Mouse (Mus musculus) gastrocnemius, postnatal 14 days (tissue): ENCODE data around the gene Bcl10. TPM values are rescaled to one million over a fixed set of nuclear protein-coding genes. Genes with fewer than 3 reads are reported as not detected.

Source experiments
- DNase-seq: peaks from one replicate; pipeline ENCODE4 v3.0.0; 2021; ENCODE audit warnings: mixed read lengths
- intact Hi-C: fragments of 180-260 bp; cut with DNase I; formaldehyde crosslinking; loops from one replicate; pipeline ENCODE4 v1.15.1; 2025; ENCODE audit warnings: low total_unique reads
- total RNA-seq, 2 experiments: library from RNA; stranded (reverse); gene quantifications; 2 replicates each; pipeline ENCODE4 v1.2.3; 2021

Gene Bcl10
- total RNA-seq, 2 experiments from 2014 or later, result 13.6 to 14.0 TPM

- intact Hi-C loops, result no loop called here
- no peak for DNase-seq
These were observed 52.4 kb downstream of the Bcl10 start for GRCm38 (mm10) chr3:145974986-145975385.

Other genes with a start within 250 kb of the Bcl10 start
- gene Ddah1, start 164.1 kb upstream of the Bcl10 start, total RNA-seq, result 1 to 10 TPM; 6.7 to 9.6 TPM
- 10 to 100 TPM; 12.1 to 15.0 TPM for gene 2410004B18Rik, start 15.2 kb downstream of the Bcl10 start, total RNA-seq
- gene Syde2, start 65.1 kb downstream of the Bcl10 start, total RNA-seq, result 1 to 10 TPM; 1.6 to 1.8 TPM
- gene Wdr63, start 185.3 kb downstream of the Bcl10 start, total RNA-seq, result not detected
- not detected for gene Mcoln3, start 194.6 kb downstream of the Bcl10 start, total RNA-seq
- under 1 TPM in 1 of 2 experiments, not detected in 1; 0.12 TPM for gene Mcoln2, start 227.0 kb downstream of the Bcl10 start, total RNA-seq